Mouse (Mus musculus): ENCODE results near the gene Rbms3. TPM values are rescaled to one million over a fixed set of nuclear protein-coding genes. Genes with fewer than 3 reads are reported as not detected.

Gene Rbms3
- polyA plus RNA-seq, 1 experiment from 2014 or later = 41.2 TPM

- H3K4me3 ChIP-seq (ENCODE audit: low read depth, low read length) = no peak overlapping the region
- H3K4me1 ChIP-seq (ENCODE audit: control insufficient read depth, insufficient read depth, low read length) = peaks cover 9% of the 10 kb centered on the region
- no peak for ATAC-seq (replicated peaks; ENCODE audit: insufficient number of reproducible peaks, low FRiP score, low TSS enrichment)
- 35% methylated on average over 8 of the region's 8 CpGs for WGBS (ENCODE audit: insufficient replicate concordance)
- H3K4me2 ChIP-seq = no peak overlapping the region
- peak overlapping the region; percentile 42 for H3K27ac ChIP-seq (ENCODE audit: low read depth, low read length)
- no peaks in the 10 kb centered on the region for H3K9me3 ChIP-seq (replicated peaks; ENCODE audit: control insufficient read depth, low read length)
- H3K36me3 ChIP-seq (ENCODE audit: control insufficient read depth, insufficient read depth, low read length) = no peaks in the 10 kb centered on the region
- H3K27me3 ChIP-seq (ENCODE audit: control insufficient read depth, insufficient read depth, low read length) = no peaks in the 10 kb centered on the region
- H3K9ac ChIP-seq (ENCODE audit: low read depth, low read length) = no peak overlapping the region
Observed at GRCm38 (mm10) chr9:116639597-116640301, 990.0 kb downstream of the Rbms3 start.

GRCm38 (mm10) chr9:116633786-116634185 lies 995.9 kb downstream of the Rbms3 start:
- H3K27ac ChIP-seq (ENCODE audit: low read depth, low read length) = no peak overlapping the region
- H3K4me3 ChIP-seq (ENCODE audit: low read depth, low read length) = no peak overlapping the region
- H3K4me1 ChIP-seq (ENCODE audit: control insufficient read depth, insufficient read depth, low read length) = peaks cover 10% of the 10 kb centered on the region
- 75% methylated on average over 5 of the region's 5 CpGs for WGBS (ENCODE audit: insufficient replicate concordance)
- H3K9ac ChIP-seq (ENCODE audit: low read depth, low read length) = no peak overlapping the region
- H3K4me2 ChIP-seq = no peak overlapping the region
- no peaks in the 10 kb centered on the region for H3K27me3 ChIP-seq (ENCODE audit: control insufficient read depth, insufficient read depth, low read length)
- no peaks in the 10 kb centered on the region for H3K36me3 ChIP-seq (ENCODE audit: control insufficient read depth, insufficient read depth, low read length)
- ATAC-seq (replicated peaks; ENCODE audit: insufficient number of reproducible peaks, low FRiP score, low TSS enrichment) = no peak
- peaks cover 4% of the 10 kb centered on the region for H3K9me3 ChIP-seq (replicated peaks; ENCODE audit: control insufficient read depth, low read length)

DNA sequence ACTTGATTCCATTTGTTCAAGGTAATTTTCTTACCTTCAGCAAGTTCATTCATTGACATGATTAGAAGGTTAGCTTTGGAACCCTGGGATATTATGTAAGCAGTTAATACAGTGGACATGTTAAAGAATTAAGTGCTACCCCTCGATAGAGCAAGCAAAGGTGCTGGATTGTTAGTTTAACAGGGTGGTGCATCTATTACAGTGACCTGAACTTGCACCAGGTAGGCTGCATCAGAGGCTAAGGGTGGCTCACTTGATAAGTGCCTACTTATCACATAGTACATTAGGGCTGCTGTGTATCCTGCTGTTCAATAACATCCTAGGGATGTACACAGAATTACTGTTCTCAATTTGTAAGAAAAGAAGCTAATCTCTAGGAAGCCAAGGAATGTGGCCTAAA lies 996.6 kb downstream of the Rbms3 start:
- Histone ChIP-seq H3K9ac (ENCODE audit: low read depth, low read length) (no peak overlapping the region), H3K4me2 (no peak overlapping the region), H3K4me1 (ENCODE audit: control insufficient read depth, insufficient read depth, low read length) (peaks cover 7% of the 10 kb centered on the region; the same call in 1 of the 2 replicates), H3K9me3 (replicated peaks; ENCODE audit: control insufficient read depth, low read length) (peaks cover 4% of the 10 kb centered on the region), H3K27ac (ENCODE audit: low read depth, low read length) (no peak overlapping the region), H3K4me3 (ENCODE audit: low read depth, low read length) (no peak overlapping the region), H3K36me3 (ENCODE audit: control insufficient read depth, insufficient read depth, low read length) (no peaks in the 10 kb centered on the region), H3K27me3 (ENCODE audit: control insufficient read depth, insufficient read depth, low read length) (no peaks in the 10 kb centered on the region)
- no peak for ATAC-seq (replicated peaks; ENCODE audit: insufficient number of reproducible peaks, low FRiP score, low TSS enrichment)
- WGBS (ENCODE audit: insufficient replicate concordance) = 88% methylated on average over 1 of the region's 1 CpGs

- H3K4me2 ChIP-seq = no peak overlapping the region
- no peak overlapping the region for H3K27ac ChIP-seq (ENCODE audit: low read depth, low read length)
- H3K4me1 ChIP-seq (ENCODE audit: control insufficient read depth, insufficient read depth, low read length) = peaks cover 7% of the 10 kb centered on the region; the same call in 1 of the 2 replicates
- H3K9ac ChIP-seq (ENCODE audit: low read depth, low read length) = no peak overlapping the region
- no peaks in the 10 kb centered on the region for H3K27me3 ChIP-seq (ENCODE audit: control insufficient read depth, insufficient read depth, low read length)
- H3K36me3 ChIP-seq (ENCODE audit: control insufficient read depth, insufficient read depth, low read length) = no peaks in the 10 kb centered on the region
- WGBS (ENCODE audit: insufficient replicate concordance) = 88% methylated on average over 1 of the region's 1 CpGs
- H3K9me3 ChIP-seq (replicated peaks; ENCODE audit: control insufficient read depth, low read length) = peaks cover 4% of the 10 kb centered on the region
- no peak overlapping the region for H3K4me3 ChIP-seq (ENCODE audit: low read depth, low read length)
- no peak for ATAC-seq (replicated peaks; ENCODE audit: insufficient number of reproducible peaks, low FRiP score, low TSS enrichment)
Observed at GRCm38 (mm10) chr9:116631816-116632215, 997.9 kb downstream of the Rbms3 start.

DNA sequence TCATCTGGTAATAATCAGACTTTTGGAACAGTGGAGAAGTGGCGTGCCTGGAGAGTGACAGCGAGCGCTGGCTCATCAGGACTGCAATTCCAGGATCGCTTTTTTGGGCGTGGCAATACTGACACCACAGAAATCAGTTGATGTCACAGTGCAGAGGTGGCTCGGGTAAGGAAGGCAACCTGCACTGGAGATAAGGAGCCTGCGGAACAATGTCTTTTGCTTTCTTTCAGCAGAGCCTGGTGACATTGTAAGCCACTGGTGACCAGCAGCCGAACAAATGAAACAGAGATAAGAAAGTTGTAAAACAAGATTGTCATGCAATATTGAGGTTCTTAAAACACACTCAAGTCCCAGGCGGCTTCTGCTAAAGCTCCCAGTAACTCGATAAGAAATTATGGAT lies 998.9 kb downstream of the Rbms3 start:
- 32% methylated on average over 10 of the region's 10 CpGs for WGBS (ENCODE audit: insufficient replicate concordance)
- peak overlapping the region; percentile 19; the same call in 1 of the 2 replicates for H3K4me2 ChIP-seq

DNA sequence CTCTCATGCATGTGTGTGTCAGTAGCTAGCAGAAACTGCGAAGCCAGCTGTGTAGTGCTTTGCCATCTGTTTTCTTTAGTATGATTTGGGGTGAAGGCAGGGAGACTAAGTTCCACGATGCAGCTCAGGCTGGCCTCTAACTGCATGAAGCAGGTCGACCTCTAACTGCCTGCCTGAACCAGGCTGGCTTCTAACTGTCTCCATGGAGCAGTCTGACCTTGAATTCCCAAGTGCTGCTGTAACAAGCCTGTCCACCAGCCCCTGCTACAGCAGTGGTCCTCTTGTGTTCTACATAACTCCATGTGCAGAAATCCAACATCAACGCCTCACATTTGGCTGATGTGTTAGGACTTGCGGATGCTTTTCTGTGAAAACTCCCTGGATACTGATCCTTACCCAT lies 1009.3 kb downstream of the Rbms3 start:
- Histone ChIP-seq H3K27ac (ENCODE audit: low read depth, low read length) (no peak overlapping the region), H3K4me2 (no peak overlapping the region), H3K9ac (ENCODE audit: low read depth, low read length) (no peak overlapping the region; the same call in 1 of the 2 replicates), H3K27me3 (ENCODE audit: control insufficient read depth, insufficient read depth, low read length) (no peaks in the 10 kb centered on the region), H3K4me3 (ENCODE audit: low read depth, low read length) (no peak overlapping the region), H3K4me1 (ENCODE audit: control insufficient read depth, insufficient read depth, low read length) (peaks cover 5% of the 10 kb centered on the region), H3K9me3 (replicated peaks; ENCODE audit: control insufficient read depth, low read length) (no peaks in the 10 kb centered on the region), H3K36me3 (ENCODE audit: control insufficient read depth, insufficient read depth, low read length) (no peaks in the 10 kb centered on the region)
- WGBS (ENCODE audit: insufficient replicate concordance) = 68% methylated on average over 5 of the region's 5 CpGs
- ATAC-seq (replicated peaks; ENCODE audit: insufficient number of reproducible peaks, low FRiP score, low TSS enrichment) = no peak

More for the DNA sequence above, 998.9 kb downstream of the Rbms3 start:
- Histone ChIP-seq H3K4me1 (ENCODE audit: control insufficient read depth, insufficient read depth, low read length) (peaks cover 7% of the 10 kb centered on the region; the same call in 1 of the 2 replicates), H3K27me3 (ENCODE audit: control insufficient read depth, insufficient read depth, low read length) (no peaks in the 10 kb centered on the region), H3K27ac (ENCODE audit: low read depth, low read length) (no peak overlapping the region), H3K9ac (ENCODE audit: low read depth, low read length) (no peak overlapping the region), H3K9me3 (replicated peaks; ENCODE audit: control insufficient read depth, low read length) (peaks cover 4% of the 10 kb centered on the region), H3K36me3 (ENCODE audit: control insufficient read depth, insufficient read depth, low read length) (no peaks in the 10 kb centered on the region), H3K4me3 (ENCODE audit: low read depth, low read length) (no peak overlapping the region)
- no peak for ATAC-seq (replicated peaks; ENCODE audit: insufficient number of reproducible peaks, low FRiP score, low TSS enrichment)

DNA sequence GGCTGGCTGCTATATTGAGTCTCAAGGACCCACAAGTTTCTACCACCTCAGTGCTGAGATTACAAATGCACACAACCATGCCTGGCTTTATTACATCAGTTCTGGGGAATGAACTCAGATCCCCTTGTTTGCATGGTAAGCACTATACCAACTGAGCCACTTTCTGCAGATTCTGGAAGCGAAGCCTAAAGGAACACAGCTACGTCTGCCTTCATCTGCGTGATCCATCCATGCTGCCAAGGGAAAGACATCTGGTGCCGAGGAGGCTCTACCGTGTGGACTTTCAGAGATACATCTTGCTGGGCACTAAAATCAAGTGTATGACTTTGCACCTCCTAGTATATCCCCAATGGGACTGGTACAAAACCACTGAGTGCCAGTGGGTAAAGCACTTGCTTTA lies 1010.8 kb downstream of the Rbms3 start:
- no peaks in the 10 kb centered on the region for H3K9me3 ChIP-seq (replicated peaks; ENCODE audit: control insufficient read depth, low read length)
- H3K27ac ChIP-seq (ENCODE audit: low read depth, low read length) = no peak overlapping the region
- H3K4me3 ChIP-seq (ENCODE audit: low read depth, low read length) = no peak overlapping the region
- H3K4me2 ChIP-seq = no peak overlapping the region
- no peak overlapping the region for H3K9ac ChIP-seq (ENCODE audit: low read depth, low read length)
- no peaks in the 10 kb centered on the region for H3K36me3 ChIP-seq (ENCODE audit: control insufficient read depth, insufficient read depth, low read length)
- 87% methylated on average over 5 of the region's 5 CpGs for WGBS (ENCODE audit: insufficient replicate concordance)
- H3K27me3 ChIP-seq (ENCODE audit: control insufficient read depth, insufficient read depth, low read length) = no peaks in the 10 kb centered on the region
- ATAC-seq (replicated peaks; ENCODE audit: insufficient number of reproducible peaks, low FRiP score, low TSS enrichment) = no peak
- peaks cover 5% of the 10 kb centered on the region for H3K4me1 ChIP-seq (ENCODE audit: control insufficient read depth, insufficient read depth, low read length)

DNA sequence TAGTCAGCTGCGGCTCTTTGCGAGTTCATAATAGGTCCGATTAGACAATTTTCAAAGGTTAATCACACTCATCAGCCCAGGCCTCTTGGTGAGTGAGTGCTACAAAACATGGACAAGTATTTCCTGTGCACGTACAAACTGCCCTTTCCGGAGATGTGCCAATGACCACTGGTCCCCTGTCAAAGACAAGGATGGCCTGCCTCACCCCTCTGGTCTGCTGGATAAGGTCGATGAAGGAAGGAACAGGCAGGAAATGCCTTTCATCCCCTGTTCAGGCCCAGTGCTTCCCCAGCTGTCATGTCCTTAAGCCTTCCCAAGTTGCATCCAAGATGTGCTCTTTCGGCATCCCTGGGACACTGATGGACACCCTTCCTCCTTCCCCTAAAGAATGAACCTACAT lies 1016.4 kb downstream of the Rbms3 start:
- H3K4me2 ChIP-seq = no peak overlapping the region
- no peak overlapping the region for H3K9ac ChIP-seq (ENCODE audit: low read depth, low read length)
- no peaks in the 10 kb centered on the region for H3K4me1 ChIP-seq (ENCODE audit: control insufficient read depth, insufficient read depth, low read length)
- 73% methylated on average over 7 of the region's 7 CpGs for WGBS (ENCODE audit: insufficient replicate concordance)
- no peaks in the 10 kb centered on the region for H3K36me3 ChIP-seq (ENCODE audit: control insufficient read depth, insufficient read depth, low read length)
- H3K9me3 ChIP-seq (replicated peaks; ENCODE audit: control insufficient read depth, low read length) = no peaks in the 10 kb centered on the region
- no peak overlapping the region for H3K27ac ChIP-seq (ENCODE audit: low read depth, low read length)
- ATAC-seq (replicated peaks; ENCODE audit: insufficient number of reproducible peaks, low FRiP score, low TSS enrichment) = no peak
- no peaks in the 10 kb centered on the region for H3K27me3 ChIP-seq (ENCODE audit: control insufficient read depth, insufficient read depth, low read length)
- H3K4me3 ChIP-seq (ENCODE audit: low read depth, low read length) = no peak overlapping the region

GRCm38 (mm10) chr9:116596046-116596445 lies 1033.7 kb downstream of the Rbms3 start:
- no peaks in the 10 kb centered on the region for H3K27me3 ChIP-seq (ENCODE audit: control insufficient read depth, insufficient read depth, low read length)
- H3K27ac ChIP-seq (ENCODE audit: low read depth, low read length) = no peak overlapping the region
- H3K4me1 ChIP-seq (ENCODE audit: control insufficient read depth, insufficient read depth, low read length) = no peaks in the 10 kb centered on the region
- no peaks in the 10 kb centered on the region for H3K36me3 ChIP-seq (ENCODE audit: control insufficient read depth, insufficient read depth, low read length)
- H3K9me3 ChIP-seq (replicated peaks; ENCODE audit: control insufficient read depth, low read length) = no peaks in the 10 kb centered on the region
- no peak overlapping the region for H3K4me3 ChIP-seq (ENCODE audit: low read depth, low read length)
- no peak for ATAC-seq (replicated peaks; ENCODE audit: insufficient number of reproducible peaks, low FRiP score, low TSS enrichment)
- H3K4me2 ChIP-seq = no peak overlapping the region
- no peak overlapping the region for H3K9ac ChIP-seq (ENCODE audit: low read depth, low read length)
- 91% methylated on average over 10 of the region's 10 CpGs for WGBS (ENCODE audit: insufficient replicate concordance)

All from heart, embryonic 11.5 days (tissue).